Mouse (Mus musculus) neutrophil, adult 59 days (primary cell): ENCODE measurements around the gene 2610507B11Rik. TPM values are rescaled to one million over a fixed set of nuclear protein-coding genes. Genes with fewer than 3 reads are reported as not detected.

Experiments
- total RNA-seq, 2 experiments: library from RNA; stranded (reverse); gene quantifications; 1 replicate in 1 of 2; 2 replicates in 1 of 2; pipeline ENCODE4 v1.2.4; 2023

The 2610507B11Rik gene
- total RNA-seq = 10 to 100 TPM; 58.8 to 60.0 TPM

DNA sequence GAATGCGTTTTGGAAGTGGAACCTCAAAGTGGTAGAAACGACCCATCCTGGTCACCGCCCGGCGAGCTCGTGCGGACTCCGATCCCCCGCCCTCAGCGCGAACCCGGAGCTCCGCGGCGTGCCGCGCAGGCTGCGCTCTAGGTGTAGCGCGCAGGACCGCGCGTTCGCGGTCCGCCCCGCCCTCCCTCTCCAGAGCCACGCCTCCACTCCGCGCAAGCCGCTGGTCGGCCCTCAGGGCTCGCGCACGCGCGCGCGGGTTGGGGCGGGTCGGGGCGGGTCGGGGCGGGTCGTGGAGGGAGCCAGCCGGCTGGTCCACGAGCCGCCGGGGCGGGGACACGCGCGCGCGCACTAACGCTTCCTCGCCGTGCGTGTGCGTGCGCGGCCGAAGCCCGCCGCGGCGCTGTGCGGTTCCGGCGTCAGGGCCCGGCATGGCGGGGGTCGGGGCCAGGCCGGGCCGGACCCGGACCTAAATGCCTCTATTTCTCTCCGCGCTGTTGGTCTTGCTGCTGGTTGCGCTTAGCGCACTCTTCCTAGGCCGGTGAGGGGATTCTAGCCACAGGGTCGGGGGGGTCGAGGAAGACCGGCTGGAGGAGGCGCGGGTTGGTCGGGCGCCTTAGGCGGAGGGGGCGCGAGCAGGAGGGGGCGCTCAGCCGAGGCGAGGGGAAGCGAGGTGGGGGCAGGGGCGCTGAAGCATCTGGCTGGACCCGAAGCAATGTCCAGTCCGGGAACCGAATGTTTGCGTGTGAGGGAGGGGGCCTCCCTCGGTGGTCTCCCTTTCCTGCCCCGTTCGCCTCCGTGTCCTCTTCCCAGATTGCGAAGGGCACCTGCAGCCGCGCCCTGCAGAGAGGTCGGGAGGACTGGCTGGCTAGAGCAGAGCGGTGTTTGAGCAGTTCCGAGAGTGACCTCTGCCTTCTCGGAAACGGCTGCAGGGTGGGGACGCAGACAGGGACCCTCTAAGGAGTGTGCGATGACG, at the start of gene 2610507B11Rik:
Gene 2610507B11Rik (plus strand): TSS at position 373 of the 973 bp plus-strand sequence.

DNA sequence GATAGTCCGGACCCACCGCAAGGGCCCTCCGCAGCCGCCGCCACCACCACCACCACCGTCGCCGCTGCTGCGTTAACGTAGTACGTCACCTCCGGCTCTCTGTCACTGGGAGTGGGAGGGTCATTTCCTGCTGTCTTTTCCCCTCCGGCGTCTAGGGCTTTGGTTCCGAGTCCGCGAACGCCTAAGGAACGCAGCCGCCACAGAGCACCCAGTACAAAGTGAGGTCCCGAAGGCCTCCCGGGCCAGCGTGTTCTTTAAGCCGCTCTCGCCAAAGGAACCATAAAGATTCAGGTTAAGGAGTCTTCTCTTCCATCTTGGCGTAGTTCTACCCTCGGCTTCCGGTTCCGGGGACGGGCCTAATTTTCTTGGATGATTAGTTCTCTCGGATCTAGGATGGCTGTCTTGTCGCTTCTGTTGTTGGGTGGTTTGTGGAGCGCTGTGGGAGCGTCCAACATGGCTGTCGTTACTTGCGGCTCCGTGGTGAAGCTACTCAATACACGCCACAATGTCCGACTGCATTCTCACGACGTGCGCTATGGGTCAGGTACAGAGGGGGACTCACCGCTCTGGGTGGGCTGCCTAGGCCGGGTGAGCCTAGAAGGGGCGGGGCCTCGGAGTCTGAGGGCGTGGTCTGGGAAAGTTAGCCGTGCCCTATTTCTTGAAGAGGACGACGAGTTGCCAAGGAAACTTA, 15.8 kb upstream of the 2610507B11Rik start, which contains the start of the genes Sdf2 and Supt6:
Gene Sdf2 (plus strand): TSS at position 120 of the 691 bp plus-strand sequence.
Gene Supt6 (minus strand): TSS at position 361 of the 691 bp plus-strand sequence.

DNA sequence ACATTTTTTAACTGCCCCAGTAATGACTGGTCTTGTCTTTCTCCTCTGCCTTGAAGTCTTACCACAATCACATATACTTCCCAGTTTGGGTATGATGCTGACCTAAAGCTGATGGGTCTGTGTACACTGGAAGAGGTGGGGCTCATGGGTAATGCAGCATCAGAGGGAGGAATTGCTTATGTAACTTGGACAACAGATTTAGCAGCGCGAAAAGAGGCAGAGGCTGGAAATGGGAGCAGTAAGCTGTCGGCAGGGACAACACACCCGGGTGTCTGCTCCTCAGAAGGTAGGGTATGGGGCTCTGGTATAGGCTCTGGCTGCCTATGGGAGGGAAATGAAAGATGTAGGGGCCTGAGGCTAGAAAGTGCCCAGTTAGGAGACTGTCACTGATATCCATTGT, 29.1 kb downstream of the 2610507B11Rik start, which contains the start of gene BC030499:
Gene BC030499 (plus strand): TSS at position 188 of the 400 bp plus-strand sequence.

DNA sequence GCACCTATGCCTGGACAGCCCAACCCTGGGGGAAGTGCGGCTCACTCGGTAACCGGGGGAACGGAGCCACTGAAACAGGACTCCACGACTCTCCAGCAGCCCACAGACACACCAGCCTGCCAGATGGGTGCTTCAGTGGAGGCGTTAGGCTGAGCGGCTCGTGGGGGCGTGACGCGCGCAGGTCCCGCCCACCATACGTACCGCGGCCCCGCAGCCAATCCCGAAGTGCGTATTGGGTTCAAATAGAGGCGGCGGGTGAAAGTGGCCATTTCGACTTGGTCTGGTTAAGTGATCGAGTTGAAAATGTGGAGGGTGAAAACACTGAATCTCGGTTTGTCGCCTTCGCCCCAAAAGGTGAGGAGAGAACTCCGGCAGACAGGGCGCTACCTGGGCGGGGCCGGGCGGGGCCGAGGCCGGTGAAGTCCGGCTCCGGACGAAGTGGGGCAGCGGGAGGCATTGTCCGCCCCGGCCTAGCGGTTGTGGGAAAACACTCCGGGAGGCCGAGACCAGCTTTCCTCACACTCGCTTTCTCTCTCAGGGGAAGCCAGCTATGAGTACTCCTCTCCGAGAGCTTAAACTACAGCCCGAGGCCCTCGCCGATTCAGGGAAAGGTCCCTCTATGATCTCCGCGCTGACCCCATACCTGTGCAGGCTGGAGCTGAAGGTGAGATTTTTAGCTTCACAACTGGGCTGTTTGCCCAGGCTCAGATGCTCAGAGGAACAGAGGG, 40.0 kb downstream of the 2610507B11Rik start, which contains the start of gene Spag5:
Gene Spag5 (plus strand): TSS at position 173 of the 728 bp plus-strand sequence.

DNA sequence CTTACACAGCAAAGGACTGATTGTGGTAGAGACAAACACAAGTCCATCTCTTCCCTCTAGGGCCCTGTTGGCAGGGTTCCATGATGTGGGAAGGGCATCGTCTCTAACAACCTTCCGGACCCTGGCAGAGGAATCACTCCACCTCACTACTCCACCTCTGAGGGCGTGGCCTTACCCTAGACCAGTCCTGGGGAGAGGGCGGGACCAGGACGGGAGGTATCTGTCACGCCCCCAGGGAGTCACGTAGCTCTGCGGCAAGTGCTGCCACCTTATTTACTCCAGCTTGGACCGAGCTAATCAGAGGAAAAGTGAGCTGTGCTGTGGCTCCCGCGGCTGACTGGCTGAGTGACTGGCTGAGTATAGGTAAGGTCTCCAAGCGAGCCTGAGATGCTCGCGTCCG, 61.3 kb downstream of the 2610507B11Rik start, which contains the start of gene Aldoc:
Gene Aldoc (plus strand): TSS at position 109 of the 400 bp plus-strand sequence.

DNA sequence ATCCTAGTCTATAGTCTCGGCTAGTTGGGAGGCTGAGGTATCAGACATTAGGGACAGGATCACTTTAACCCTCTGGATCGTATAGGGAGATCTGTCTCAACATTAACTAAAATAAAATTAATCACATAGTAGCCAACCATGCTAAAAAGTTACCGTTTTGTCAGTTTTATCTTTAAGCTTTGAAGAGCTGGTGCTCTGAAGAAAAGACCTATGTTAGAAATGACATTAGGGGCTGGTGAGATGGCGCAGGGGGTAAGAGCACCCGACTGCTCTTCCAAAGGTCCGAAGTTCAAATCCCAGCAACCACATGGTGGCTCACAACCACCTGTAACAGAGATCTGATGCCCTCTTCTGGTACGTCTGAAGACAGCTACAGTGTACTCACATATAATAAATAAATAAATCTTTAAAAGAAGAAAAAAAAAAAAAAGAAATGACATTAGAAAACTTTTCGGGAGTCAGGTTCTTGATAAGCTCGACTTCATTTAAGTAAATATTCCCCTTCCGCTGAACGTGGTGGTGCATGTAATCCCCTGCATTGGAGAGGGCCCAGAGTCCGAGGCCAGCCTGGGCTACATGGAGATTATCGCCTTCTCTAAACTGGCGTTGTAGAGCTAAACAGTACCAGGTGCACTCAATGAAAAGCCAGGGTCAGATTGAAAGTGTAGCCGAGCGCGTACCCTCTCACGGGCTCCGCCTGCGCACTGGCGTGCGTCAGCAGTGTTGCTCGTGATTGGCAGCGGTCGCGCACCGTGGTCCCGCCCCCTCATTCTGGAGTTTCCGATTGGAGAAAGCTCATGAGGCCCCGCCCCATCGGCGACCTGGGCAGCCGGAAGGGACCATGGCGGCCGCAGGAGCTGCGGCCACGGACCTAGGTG, 66.3 kb downstream of the 2610507B11Rik start, which contains the start of gene Pigs:
Gene Pigs (plus strand): TSS at position 782 of the 878 bp plus-strand sequence.

Other genes starting within 250 kb of the 2610507B11Rik start
- 1 to 10 TPM; 2.3 to 2.5 TPM for gene Dhrs13, start 229.5 kb upstream of the 2610507B11Rik start, total RNA-seq
- gene Flot2, start 223.8 kb upstream of the 2610507B11Rik start, total RNA-seq = 100 to 1,000 TPM; 132 to 147 TPM
- 10 to 100 TPM; 15.0 to 15.1 TPM for gene Eral1, start 181.4 kb upstream of the 2610507B11Rik start, total RNA-seq
- gene Fam222b, start 167.1 kb upstream of the 2610507B11Rik start, total RNA-seq = 10 to 100 TPM; 44.3 to 50.4 TPM
- 1 to 10 TPM; 2.7 to 6.1 TPM for gene Traf4, start 96.2 kb upstream of the 2610507B11Rik start, total RNA-seq
- gene Nek8, start 85.1 kb upstream of the 2610507B11Rik start, total RNA-seq = 1 to 10 TPM; 3.0 to 5.9 TPM
- 1 to 10 TPM; 5.3 to 8.4 TPM for gene Tlcd1, start 85.0 kb upstream of the 2610507B11Rik start, total RNA-seq
- 1,000 to 10,000 TPM in 1 of 2 experiments, 100 to 1,000 TPM in 1; 959 to 1,073 TPM for gene Rpl23a, start 78.2 kb upstream of the 2610507B11Rik start, total RNA-seq
- 1 to 10 TPM in 1 of 2 experiments, under 1 TPM in 1; 1.00 to 1.3 TPM for gene Rab34, start 73.3 kb upstream of the 2610507B11Rik start, total RNA-seq
- gene Proca1, start 68.4 kb upstream of the 2610507B11Rik start, total RNA-seq = 1 to 10 TPM; 1.6 to 1.7 TPM
- gene Sdf2, start 16.0 kb upstream of the 2610507B11Rik start, total RNA-seq = 10 to 100 TPM; 40.4 to 41.5 TPM
- gene Supt6, start 15.8 kb upstream of the 2610507B11Rik start, total RNA-seq = 10 to 100 TPM; 42.0 to 45.1 TPM
- under 1 TPM; 0.22 to 0.49 TPM for gene BC030499, start 29.1 kb downstream of the 2610507B11Rik start, total RNA-seq
- 10 to 100 TPM; 54.9 to 66.0 TPM for gene Spag5, start 39.8 kb downstream of the 2610507B11Rik start, total RNA-seq
- gene Aldoc, start 61.2 kb downstream of the 2610507B11Rik start, total RNA-seq = 1 to 10 TPM; 1.9 to 3.7 TPM
- gene Pigs, start 66.7 kb downstream of the 2610507B11Rik start, total RNA-seq = 10 to 100 TPM; 33.9 to 37.9 TPM
- 100 to 1,000 TPM; 114 to 116 TPM for gene Unc119, start 81.7 kb downstream of the 2610507B11Rik start, total RNA-seq
- gene Foxn1, start 124.8 kb downstream of the 2610507B11Rik start, total RNA-seq = not detected
- not detected for gene Slc13a2, start 160.5 kb downstream of the 2610507B11Rik start, total RNA-seq
- 1 to 10 TPM in 1 of 2 experiments, under 1 TPM in 1; 0.93 to 2.0 TPM for gene Slc46a1, start 203.9 kb downstream of the 2610507B11Rik start, total RNA-seq
- under 1 TPM; 0.18 to 0.24 TPM for gene Sarm1, start 236.0 kb downstream of the 2610507B11Rik start, total RNA-seq
- gene Vtn, start 237.3 kb downstream of the 2610507B11Rik start, total RNA-seq = not detected
- not detected for gene Sebox, start 241.7 kb downstream of the 2610507B11Rik start, total RNA-seq